11 mouse cellular contexts compared by ENCODE assay signal in the genomic region with DNA sequence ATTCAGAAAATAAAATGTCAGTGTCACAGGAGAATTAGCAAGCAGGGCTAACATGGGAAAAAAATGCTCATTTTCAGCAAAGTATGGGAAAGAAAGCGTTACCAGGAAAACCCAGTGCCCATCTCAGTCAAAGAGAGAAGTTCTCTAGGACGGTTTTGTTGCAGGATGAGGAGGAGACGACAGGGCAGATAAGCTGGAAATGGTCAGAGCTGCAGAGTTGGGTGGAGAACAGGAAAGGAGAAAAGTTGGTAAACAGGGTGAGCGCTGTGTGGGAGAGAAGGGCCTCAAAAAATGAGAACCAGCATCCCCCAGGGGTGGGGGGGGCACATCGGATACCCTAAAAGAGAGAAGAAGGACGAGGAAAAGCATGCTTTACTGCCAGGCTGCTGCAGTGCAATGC.
"Had no signal": no experiment of that assay in that cellular context is flagged by ENCODE, and none has a peak within 500 bp of the region (broad histone marks: within the 10 kb centered on the region; RNA-seq: fewer than 3 reads in every experiment).

No protein-coding gene starts in this region.

- H3K9me3 ChIP-seq: limb, embryonic 13.5 days; midbrain, embryonic 10.5 days; neural tube, embryonic 15.5 days had no signal

- H3K4me3 ChIP-seq: limb, embryonic 13.5 days; midbrain, embryonic 10.5 days; myocyte; neural tube, embryonic 15.5 days had no signal

- H3K27me3 ChIP-seq: limb, embryonic 13.5 days; neural tube, embryonic 15.5 days had no signal

- DNase-seq: left cerebral cortex, postnatal 4 days; lung, adult 18-20 months; midbrain, embryonic 14.5 days; right cerebral cortex, adult 18-20 months; right cerebral cortex, postnatal 25 days; thymus, postnatal 36 days had no signal

- H3K27ac ChIP-seq: kidney, postnatal 0 days; limb, embryonic 13.5 days; midbrain, embryonic 10.5 days; neural tube, embryonic 15.5 days had no signal

- H3K9ac ChIP-seq: limb, embryonic 13.5 days; neural tube, embryonic 15.5 days had no signal

- H3K4me2 ChIP-seq: limb, embryonic 13.5 days; neural tube, embryonic 15.5 days had no signal

- H3K4me1 ChIP-seq: limb, embryonic 13.5 days; neural tube, embryonic 15.5 days had no signal
